Mouse (Mus musculus): ENCODE measurements at regions not wholly inside any gene's neighbourhood (a gene's known extent, or its start where the extent isn't known, plus 50 kb on each side); places are given as distances from the start of the nearest gene placed in this dataset.
"Not testable (repeated sequence)": the region's sequence is repeated elsewhere in the genome, so short reads cannot be mapped to it uniquely, and the experiment has no call there.

DNA sequence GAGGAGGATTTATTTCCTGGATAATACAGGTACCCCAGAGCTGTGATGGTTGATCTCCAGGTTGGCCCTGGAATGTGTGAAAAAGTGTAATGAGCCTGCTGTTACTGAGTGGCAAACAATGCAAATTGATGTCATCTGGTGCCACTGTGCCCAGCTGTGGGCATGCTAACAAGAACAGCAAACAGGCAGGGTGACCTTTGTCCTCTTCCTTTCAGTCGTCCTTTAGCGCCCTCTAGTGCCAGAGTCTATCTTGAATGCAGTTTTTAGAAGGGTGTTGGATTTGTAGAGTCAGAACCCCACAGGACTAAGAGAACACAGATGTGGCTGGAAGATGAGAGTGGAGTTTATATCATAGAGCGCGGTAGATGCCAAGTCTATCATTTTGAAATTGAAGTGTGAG lies 164.3 kb downstream of the Sdhaf3 start:
- peak; percentile 13 to 45 for DNase-seq (ENCODE audit: low spot score in 2 of 2)

DNA sequence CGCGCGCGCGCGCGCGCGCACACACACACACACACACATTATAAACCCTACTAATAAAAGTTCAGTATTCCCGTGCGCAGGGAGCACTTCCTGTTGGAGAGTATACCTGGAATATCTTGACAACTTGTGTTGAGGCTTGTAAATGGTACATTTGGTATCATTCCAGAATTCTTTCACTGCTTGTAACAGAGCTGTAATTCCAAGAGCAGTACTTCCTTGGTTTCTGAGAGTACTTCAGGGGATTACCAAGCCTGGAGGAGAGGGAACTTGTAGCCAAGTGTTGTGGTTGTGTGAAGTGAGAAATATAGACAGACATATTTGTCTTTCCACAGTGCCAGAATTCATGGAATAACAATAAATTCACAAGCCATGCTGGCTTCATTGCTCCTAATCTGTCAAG lies 177.2 kb downstream of the Sdhaf3 start:
- no peak for DNase-seq (ENCODE audit: low spot score in 2 of 2)

DNA sequence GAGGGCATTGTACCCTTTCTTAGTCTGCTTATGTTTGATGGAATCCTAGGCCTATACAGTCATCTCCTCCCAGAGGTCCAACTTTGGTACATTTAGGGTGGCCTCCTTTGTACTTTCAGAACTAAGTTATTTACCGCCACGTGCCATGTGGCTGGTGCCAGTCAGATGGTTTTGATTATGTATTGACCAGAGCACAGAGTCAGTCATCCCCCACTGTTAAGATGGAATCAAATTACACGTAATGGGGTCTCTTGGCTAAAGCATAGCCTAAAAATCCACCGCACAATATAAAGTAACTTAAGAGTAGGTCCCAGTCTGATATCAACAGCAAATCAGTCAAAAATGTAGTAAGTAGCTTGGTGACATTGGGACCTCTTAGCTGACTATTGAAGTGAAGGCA lies 178.3 kb downstream of the Sdhaf3 start:
- no peak for DNase-seq (ENCODE audit: low spot score in 2 of 2)

DNA sequence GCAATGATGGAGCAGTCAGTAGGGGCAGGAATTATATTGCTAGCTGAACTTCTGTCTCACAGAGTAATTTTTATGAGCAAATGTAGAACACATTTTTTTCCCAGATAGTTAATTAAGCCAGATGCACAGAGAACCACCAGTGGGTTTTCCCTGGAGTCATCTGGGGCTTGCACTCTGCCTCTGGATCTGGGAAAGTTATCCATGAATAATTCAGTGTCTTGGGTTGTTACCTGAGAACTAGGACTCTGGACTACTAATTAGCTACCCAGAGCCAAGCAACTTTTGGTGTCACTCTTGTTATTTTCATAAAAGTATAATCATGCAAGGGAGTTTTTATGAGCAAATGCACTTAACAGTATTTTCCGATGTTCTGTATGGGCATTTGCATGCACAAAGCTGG lies 179.1 kb downstream of the Sdhaf3 start:
- no peak for DNase-seq (ENCODE audit: low spot score in 2 of 2)

DNA sequence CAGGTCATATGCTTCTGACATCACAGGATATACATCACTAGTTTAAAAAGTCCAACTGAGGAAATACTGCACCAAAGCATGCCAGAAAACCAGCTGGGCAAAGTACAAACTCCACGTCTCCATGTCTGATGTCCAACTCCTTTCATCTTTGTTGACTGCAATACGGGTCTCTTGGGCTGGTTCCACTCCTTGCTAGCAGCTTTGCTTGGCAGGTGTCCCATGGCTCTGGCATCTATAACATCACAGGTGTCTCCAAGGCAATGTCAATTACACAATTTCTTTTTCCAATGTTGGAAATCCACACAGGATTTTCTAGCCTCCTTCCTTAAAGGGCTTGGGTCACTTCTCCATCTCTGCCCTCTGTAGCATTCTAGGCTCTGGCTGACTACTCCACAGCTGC lies 225.9 kb downstream of the Sdhaf3 start:
- DNase-seq (ENCODE audit: low spot score in 2 of 2), result no peak

DNA sequence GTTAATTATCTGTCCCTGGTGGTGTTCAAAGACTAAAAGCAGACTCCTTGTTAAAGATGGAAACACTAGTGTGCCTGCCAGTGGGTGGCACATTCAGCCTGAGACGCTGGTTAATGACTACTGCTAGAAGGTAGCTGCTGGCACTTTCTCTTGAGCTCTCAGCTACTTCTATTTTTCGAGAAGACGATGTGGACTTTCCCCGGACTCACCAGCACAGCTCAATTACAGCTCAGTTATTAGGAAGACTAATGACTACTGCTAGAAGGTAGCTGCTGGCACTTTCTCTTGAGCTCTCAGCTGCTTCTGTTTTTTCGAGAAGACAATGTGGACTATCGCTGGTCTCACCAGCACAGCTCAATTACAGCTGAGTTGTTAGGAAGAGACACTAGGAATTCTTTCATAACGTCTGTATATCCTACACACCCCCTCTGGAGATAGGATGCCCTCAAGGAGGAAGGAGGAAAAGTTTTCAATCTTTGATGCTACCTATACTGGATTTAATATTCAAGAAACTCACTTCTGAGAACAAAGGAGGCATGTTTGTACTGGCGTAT lies 243.3 kb downstream of the Sdhaf3 start:
- no peak for DNase-seq (ENCODE audit: low spot score in 2 of 2)

DNA sequence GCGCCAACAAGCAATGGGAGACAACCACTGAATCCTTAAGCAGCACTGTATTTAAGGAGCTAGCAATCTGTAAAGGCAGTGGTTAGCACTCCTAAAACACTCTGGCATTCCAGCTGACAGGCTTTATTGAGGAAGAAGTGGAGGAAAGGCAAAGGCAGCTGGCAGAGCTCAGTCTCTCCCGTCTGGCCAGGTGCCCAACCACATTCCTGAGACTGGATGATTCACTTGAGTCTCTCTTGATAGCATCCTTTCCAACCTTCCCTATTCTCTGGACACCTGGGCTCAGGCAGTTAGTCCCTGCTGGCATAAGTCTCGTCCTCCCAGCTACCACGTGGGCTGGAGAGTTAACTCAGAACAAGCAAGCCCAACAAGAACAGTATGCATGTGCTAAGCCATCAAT lies 260.1 kb downstream of the Sdhaf3 start:
- peak; percentile 3 to 5 for DNase-seq (ENCODE audit: low spot score in 2 of 2)

DNA sequence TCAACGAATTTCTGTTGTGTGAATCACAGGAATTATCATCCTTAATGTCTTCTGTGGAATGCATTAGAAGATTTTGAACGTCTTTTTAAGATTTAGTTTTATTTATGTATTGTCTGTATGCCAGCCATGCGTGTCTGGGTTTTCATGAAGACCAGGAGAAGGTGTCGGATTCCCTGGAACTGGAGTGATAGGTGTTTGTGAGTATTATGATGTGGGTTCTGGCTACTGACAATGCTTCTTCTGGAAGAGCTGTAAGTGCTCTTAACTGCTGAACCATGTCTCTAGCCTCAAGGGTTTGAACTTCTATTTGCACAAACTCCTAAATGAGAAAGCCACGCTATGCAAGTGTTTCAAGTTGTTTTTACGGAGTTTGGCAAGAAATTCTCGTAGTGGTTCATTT lies 296.5 kb downstream of the Sdhaf3 start:
- DNase-seq (ENCODE audit: low spot score in 2 of 2), result no peak

DNA sequence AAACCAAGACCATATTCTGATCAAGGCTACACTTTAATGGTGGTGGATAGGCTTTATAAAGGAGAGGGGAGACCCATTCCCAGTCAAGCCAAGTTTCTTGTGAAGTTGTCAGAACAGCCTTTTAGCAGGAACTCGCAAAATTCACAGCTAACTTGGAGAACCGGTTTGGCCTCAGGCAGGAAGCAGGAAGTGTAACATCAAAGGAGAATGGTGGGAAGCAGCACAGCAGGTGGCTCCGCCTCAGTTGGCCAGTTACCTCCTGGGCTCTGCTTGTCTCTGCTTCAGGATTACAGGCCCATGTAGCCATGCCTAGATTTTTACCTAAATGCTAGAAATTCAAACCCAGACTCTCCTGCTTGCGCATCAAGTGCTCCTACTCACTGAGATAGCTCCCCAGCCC lies 277.2 kb upstream of the Tac1 start:
- no peak for DNase-seq (ENCODE audit: low spot score in 2 of 2)

DNA sequence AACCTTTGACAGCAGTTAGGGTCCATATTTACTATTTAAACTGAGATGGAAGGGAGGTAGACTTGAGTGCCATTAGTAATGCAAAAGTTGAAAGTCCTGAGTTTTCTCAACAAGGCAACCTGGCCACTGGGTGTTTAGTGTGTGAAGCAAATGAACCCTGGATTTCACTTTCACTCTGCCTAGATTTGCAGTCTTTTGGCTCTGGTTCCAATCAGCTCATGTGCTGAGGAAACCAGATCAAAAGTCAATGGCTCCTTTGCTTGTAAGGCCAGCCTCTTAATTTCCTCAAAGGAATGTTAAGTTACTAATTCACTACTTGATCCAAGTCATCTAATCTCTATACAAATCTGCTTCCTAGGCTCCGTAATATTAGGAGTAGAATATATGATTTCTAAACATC lies 247.7 kb upstream of the Tac1 start:
- DNase-seq (ENCODE audit: low spot score in 2 of 2), result no peak

DNA sequence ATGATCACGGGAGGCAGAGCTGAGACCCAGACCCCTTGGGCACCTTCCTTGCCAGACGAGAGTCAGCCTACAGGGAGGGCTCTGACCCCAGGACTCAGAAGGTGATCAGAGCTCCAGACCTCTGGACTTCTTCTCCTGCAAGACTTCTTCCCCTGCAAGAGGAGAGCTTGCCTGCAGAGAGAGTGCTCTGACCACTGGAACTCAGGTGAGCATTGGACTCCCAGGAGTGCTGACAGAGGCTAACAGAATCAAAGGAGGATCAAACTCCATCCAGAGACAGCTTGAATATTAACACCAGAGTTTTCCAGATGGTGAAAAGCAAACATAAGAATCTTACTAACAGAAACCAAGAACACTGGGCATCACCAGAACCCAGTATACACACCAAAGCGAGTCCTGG lies 241.2 kb upstream of the Tac1 start:
- no peak for DNase-seq (ENCODE audit: low spot score in 2 of 2)

DNA sequence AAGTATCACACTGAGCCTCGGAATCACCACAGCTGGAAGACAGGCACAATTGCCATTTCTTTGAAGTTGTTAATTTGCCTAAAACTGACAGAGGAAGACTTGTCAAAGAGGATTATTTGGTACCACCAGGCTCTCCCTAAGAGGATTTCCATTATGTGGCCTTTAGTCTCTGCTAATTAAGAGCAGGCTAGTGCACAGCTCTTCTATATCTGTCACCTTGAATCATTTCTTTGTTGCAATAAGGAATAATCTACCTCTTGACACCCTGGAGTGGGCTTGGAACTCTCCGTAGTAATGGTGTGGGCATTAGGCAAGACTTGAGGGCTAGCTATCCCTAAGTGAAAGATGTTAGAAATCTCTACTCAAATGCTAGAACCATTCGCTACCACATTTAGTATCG lies 227.7 kb upstream of the Tac1 start:
- no peak for DNase-seq (ENCODE audit: low spot score in 2 of 2)

DNA sequence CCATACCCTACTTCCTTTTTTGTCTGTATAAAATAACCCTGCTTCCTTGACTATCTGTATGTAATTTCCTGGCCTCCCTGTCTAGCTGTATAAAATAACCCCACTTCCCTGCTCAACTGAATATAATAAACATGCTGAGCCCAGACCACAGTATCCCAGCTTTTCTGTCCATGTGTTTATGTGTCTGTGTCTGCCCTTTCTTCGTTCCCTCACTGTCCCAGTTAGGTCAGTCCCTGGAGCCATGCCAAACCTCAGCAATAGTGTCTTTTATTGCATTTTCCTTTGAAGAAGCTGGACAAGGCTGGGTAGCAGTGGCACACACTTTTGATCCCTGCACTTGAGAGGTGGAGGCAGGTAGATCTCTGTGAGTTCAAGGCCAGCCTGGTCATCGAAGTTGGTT lies 198.0 kb upstream of the Tac1 start:
- DNase-seq (ENCODE audit: low spot score in 2 of 2), result no peak

DNA sequence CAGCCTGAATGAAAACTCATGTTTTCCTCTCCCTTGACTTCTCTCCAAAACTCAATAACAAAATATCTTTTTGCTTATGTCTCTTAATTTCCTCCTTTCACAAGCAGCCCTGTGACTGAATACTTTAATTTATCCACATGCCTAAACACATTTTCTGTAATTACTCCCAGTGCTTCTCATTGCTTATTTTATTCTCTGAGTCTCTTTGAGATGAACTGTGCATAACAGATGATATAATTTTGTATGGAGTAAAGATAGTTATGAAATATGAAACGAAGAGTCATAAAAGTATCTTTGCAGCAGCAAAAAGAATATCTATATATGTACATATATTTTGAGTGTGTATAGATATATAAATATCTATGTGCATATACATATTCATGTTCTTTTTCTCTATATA lies 187.5 kb upstream of the Tac1 start:
- no peak for DNase-seq (ENCODE audit: low spot score in 2 of 2)

DNA sequence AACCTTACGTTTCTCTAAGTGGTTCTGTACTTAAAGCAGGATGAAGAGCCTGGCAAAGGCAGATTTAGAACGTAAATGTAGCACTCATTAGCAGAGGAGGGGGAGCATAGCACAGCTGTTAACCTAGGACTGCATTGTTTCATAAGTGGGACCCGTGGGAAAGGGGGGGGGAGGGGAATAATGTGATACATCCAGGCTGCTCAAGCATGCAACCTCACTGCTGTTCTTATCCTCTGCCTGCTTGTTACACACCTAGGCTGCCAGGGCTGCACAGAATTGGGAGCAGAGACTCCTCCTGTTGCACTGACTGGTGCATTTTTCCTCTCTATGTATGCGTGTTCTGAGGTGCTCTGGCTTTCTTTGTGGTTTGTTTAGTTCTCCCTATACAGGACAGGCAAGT lies 180.1 kb upstream of the Tac1 start:
- peak in 1 of 2 experiments; percentile 3 for DNase-seq (ENCODE audit: low spot score in 2 of 2)

DNA sequence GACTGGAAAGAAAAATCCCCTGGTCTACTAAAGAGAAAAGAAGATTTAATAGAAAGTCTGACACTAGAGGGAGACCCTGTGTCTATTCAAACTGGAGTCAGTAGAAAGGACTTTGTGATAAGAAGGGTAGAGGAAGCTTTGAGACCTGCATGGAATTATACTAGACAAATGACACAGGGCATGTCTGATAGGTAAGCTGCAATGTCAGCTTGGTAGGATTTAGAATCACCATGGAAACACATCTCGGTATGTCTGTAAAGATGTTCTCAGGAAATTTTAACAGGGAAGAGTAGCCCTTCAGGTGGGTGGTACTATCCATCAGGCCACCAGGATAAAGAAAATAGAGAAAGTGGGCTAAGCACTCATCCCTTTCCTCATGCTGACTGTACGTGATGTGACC lies 178.8 kb upstream of the Tac1 start:
- DNase-seq (ENCODE audit: low spot score in 2 of 2), result no peak

DNA sequence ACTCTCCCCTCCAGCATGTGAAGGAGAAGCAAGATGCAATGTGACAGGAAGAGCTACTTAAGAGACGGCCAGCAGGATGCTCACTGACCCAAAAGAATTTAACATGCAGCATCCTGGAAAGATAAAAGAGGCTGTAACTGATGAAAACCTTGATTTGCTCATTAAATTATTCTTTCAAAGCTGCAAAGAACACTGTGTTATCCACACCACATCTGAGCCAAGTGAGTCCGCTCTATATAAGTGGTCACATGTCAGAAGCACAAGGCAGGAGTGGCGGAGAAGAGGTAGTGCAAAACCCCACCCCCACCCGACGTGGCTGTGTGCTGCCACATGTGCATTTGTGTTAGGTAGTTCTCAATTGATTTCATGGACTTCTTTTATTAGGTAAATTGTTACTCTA lies 176.0 kb upstream of the Tac1 start:
- DNase-seq (ENCODE audit: low spot score in 2 of 2), result no peak

DNA sequence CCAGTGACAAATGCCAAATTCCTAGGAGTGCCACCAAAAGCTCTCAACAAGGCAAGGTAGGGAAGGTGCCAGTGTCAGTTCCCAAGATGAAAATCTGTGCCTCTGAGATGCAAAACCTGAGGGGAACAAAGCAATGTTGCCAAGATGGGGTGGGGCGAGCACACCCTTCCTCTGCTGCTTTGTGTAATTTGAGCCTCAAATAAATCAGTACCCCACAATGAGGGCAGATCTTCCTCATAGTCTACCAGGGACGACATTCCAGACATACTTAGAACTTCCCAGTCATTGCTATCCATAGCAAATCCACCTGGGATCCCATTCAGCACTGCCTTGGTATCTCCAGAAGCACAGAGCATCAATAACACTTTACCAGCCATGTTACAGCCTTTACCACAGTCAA lies 129.9 kb upstream of the Tac1 start:
- no peak for DNase-seq (ENCODE audit: low spot score in 2 of 2)

DNA sequence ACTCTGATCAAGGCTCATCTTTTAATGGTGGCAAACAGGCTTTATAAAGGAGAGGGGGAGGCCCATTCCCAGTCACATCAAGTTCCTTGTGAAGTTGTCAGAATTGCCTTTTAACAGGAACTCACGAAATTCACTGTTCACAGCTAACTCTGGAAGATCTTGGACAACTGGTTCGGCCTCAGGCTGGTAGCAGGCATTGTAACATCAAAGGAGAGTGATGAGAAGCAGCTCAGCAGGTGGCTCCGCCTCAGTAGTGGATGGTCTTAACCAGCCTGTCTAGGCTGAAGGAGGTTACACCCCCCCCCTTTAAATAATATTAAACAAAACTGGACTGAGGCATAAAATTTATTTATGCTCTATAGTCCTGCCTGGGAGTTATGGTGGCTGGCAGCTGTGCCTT lies 113.0 kb upstream of the Tac1 start:
- DNase-seq (ENCODE audit: low spot score in 2 of 2), result no peak

DNA sequence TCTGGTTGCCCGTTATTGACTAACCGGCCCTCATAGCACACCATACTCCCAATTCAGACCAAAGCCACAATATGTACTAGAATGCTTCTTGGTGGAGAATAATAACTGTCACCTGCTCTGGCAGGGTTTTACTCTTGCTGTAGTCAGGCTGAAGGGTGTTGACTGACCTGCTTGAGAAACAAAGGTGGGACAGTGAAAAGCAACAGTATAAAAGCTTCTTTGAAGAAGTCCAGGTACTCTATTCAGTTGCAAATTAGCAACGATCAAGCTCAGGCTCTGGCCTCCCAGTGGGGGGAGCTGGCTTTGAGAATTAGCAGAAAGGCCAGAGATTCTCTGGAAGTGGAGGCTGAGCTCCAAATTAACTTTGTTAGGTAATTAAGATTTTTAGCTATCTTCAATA lies 112.4 kb upstream of the Tac1 start:
- DNase-seq (ENCODE audit: low spot score in 2 of 2), result not testable (repeated sequence)

DNA sequence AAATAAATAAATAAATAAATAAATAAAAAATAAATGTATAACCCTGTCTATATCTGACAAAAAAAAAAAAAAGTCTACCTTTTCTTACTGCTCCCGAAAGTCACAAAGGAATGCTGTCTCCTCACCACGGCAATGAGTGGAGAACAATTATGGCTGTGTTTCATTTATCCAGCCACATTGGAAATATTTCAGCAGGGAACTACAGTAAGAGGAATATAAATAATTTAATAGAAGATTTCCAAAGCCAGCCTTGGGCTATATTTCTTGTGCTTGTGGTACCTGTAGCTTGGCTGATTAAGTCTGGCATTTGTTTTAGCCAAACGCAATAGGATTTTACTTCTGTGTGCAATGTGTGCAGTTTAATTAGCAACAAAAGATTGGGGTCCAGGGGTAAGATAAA lies 98.8 kb upstream of the Tac1 start:
- no peak for DNase-seq (ENCODE audit: low spot score in 2 of 2)

DNA sequence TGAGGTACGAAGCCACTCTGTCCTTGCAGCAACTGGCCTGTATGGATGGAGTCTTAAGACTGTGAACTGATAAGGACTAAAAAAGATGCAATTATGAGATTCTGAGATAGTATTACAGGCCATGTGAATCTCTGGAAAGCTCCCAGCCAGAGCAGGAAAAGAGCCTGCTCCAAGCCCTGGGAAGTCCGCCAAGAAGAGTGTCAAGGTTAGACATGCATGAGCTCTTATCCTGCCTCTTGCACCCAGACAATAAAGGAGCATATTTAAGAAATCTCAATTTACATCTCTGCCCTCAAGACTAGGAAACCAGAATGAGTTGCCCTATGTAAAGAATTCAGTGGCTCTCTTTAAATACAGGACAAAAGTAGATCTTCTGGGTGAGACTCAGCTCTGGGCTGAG lies 90.8 kb upstream of the Tac1 start:
- DNase-seq (ENCODE audit: low spot score in 2 of 2), result no peak

DNA sequence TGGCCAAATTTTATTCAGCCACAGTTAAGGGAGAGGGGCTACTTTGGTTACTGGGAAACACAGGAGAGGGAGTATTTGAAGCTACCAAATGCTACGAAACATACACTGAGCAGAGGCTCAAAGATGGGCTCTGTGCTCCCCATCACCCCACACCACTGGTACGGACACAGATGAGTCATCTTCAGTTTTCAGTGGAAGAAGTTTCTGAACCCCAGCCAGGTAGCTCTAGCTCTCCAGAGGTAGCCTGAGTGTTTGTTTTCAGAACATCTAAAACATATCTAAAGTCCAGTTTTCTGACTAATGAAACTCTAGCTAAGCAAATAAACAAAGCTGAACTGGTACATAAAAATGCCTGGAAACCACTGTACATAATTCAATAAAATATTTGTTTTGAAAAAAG lies 90.3 kb upstream of the Tac1 start:
- no peak for DNase-seq (ENCODE audit: low spot score in 2 of 2)

DNA sequence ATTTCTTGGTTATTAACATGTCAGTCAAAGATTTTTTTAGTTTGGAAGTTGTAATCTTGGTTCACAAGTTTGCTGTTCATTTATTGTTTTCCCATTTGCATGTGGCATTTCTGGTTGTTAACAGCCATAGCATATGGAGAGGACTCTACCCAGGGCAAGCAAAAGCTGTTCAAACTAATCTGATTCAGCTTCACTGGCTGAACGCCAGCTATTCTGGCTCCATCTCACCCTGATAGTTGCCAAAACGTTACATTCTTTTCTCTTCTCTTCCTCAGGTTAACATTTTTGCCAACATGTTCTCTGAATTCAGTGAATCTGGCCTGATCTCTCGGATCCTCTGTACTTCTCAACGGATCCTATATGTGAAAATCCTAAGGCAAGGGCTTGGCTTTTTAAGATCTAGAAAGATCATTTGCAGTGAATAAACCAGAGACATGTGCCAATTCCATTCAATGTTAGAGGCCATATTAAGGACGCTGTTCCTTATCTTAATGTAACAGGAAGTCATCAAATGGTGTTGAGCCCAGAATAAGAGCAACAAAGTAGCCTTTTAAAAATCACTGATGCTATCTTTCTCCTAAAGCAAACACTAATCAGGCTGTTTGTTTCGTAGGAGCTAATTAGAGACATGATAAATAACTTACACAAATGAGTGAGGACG lies 82.2 kb upstream of the Tac1 start:
- DNase-seq (ENCODE audit: low spot score in 2 of 2), result peak; percentile 3 to 13
